Mouse (Mus musculus) yolk sac, embryonic 10.5 days (tissue): ENCODE measurements around the gene Cdc27.
"Not testable (repeated sequence)": the region's sequence is repeated elsewhere in the genome, so short reads cannot be mapped to it uniquely, and the experiment has no call there.

Experiments used
- DNase-seq: peaks from one replicate; pipeline ENCODE4 v3.0.0-alpha.2; 2017; ENCODE audit warnings: low spot score

The Cdc27 gene

GRCm38 (mm10) chr11:104570515-104570914 lies 20.1 kb upstream of the Cdc27 start:
- DNase-seq = not testable (repeated sequence)

- no peak for DNase-seq
These were observed 17.9 kb upstream of the Cdc27 start for GRCm38 (mm10) chr11:104568326-104568725.

GRCm38 (mm10) chr11:104567736-104568135 lies 17.3 kb upstream of the Cdc27 start:
- DNase-seq = no peak

GRCm38 (mm10) chr11:104566796-104567195 lies 16.4 kb upstream of the Cdc27 start:
- DNase-seq = no peak

GRCm38 (mm10) chr11:104566097-104566496 lies 15.7 kb upstream of the Cdc27 start:
- DNase-seq = no peak

GRCm38 (mm10) chr11:104565172-104565571 lies 14.8 kb upstream of the Cdc27 start:
- DNase-seq = no peak

GRCm38 (mm10) chr11:104563496-104563895 lies 13.1 kb upstream of the Cdc27 start:
- no peak for DNase-seq

- DNase-seq = no peak
These were observed 10.6 kb upstream of the Cdc27 start for GRCm38 (mm10) chr11:104560971-104561370.

- no peak for DNase-seq
These were observed 8.4 kb upstream of the Cdc27 start for GRCm38 (mm10) chr11:104558651-104559403.

- no peak for DNase-seq
These were observed 7.6 kb upstream of the Cdc27 start for GRCm38 (mm10) chr11:104558065-104558464.

- no peak for DNase-seq
These were observed 698 bp downstream of the Cdc27 start for GRCm38 (mm10) chr11:104549438-104550405.

- no peak for DNase-seq
These were observed 2.9 kb downstream of the Cdc27 start for GRCm38 (mm10) chr11:104547502-104547901.

GRCm38 (mm10) chr11:104544507-104544906 lies 5.9 kb downstream of the Cdc27 start:
- DNase-seq = no peak

GRCm38 (mm10) chr11:104543337-104543736 lies 7.1 kb downstream of the Cdc27 start:
- DNase-seq = not testable (repeated sequence)

- DNase-seq = no peak
These were observed 10.6 kb downstream of the Cdc27 start for GRCm38 (mm10) chr11:104539811-104540210.

- no peak for DNase-seq
These were observed 12.4 kb downstream of the Cdc27 start for GRCm38 (mm10) chr11:104537945-104538555.

- DNase-seq = no peak
These were observed 13.6 kb downstream of the Cdc27 start for GRCm38 (mm10) chr11:104536843-104537242.

GRCm38 (mm10) chr11:104525935-104526334 lies 24.5 kb downstream of the Cdc27 start:
- no peak for DNase-seq

GRCm38 (mm10) chr11:104512436-104512835 lies 38.0 kb downstream of the Cdc27 start:
- no peak for DNase-seq

- DNase-seq = no peak
These were observed 39.8 kb downstream of the Cdc27 start for GRCm38 (mm10) chr11:104510606-104511005.

- DNase-seq = no peak
These were observed 42.0 kb downstream of the Cdc27 start for GRCm38 (mm10) chr11:104508455-104508854.

GRCm38 (mm10) chr11:104488292-104488691 lies 62.1 kb downstream of the Cdc27 start:
- DNase-seq = no peak
